Mouse (Mus musculus) adipocyte (in vitro differentiated cells): ENCODE data around the gene Sbno2.

Source experiments
- DNase-seq: peaks from one replicate; pipeline ENCODE4 v3.0.0-alpha.2; 2016; ENCODE audit warnings: low spot score

Sbno2 gene

GRCm38 (mm10) chr10:80141786-80142529, 36.6 kb upstream of the Sbno2 start:
- peak; percentile 99 for DNase-seq

- peak; percentile 93 for DNase-seq
Measured at GRCm38 (mm10) chr10:80141243-80141642, 35.9 kb upstream of the Sbno2 start.

GRCm38 (mm10) chr10:80140666-80141035, 35.3 kb upstream of the Sbno2 start, which contains the start of gene Cbarp:
Gene Cbarp, minus strand, starts transcription at chr10:80140835.
- peak; percentile 31 for DNase-seq

GRCm38 (mm10) chr10:80139975-80140665, 34.7 kb upstream of the Sbno2 start:
- no peak for DNase-seq

GRCm38 (mm10) chr10:80139439-80139775, 34.0 kb upstream of the Sbno2 start:
- DNase-seq = no peak

GRCm38 (mm10) chr10:80138553-80139438, 33.4 kb upstream of the Sbno2 start, which contains the start of gene Atp5d:
Gene Atp5d, plus strand, starts transcription at chr10:80138632.
- peak; percentile 18 for DNase-seq

GRCm38 (mm10) chr10:80137626-80138552, 32.5 kb upstream of the Sbno2 start:
- no peak for DNase-seq

- no peak for DNase-seq
Measured at GRCm38 (mm10) chr10:80136952-80137625, 31.7 kb upstream of the Sbno2 start.

GRCm38 (mm10) chr10:80136179-80136951, 31.0 kb upstream of the Sbno2 start:
- no peak for DNase-seq

GRCm38 (mm10) chr10:80135641-80136040, 30.3 kb upstream of the Sbno2 start:
- DNase-seq = no peak

- no peak for DNase-seq
Measured at GRCm38 (mm10) chr10:80135161-80135560, 29.8 kb upstream of the Sbno2 start.

GRCm38 (mm10) chr10:80134421-80134820, 29.1 kb upstream of the Sbno2 start:
- no peak for DNase-seq

GRCm38 (mm10) chr10:80133226-80133849, 28.0 kb upstream of the Sbno2 start:
- DNase-seq = no peak

- no peak for DNase-seq
Measured at GRCm38 (mm10) chr10:80131952-80132350, 26.6 kb upstream of the Sbno2 start.

GRCm38 (mm10) chr10:80131316-80131951, 26.1 kb upstream of the Sbno2 start:
- DNase-seq = no peak

GRCm38 (mm10) chr10:80130403-80131031, 25.1 kb upstream of the Sbno2 start:
- no peak for DNase-seq

GRCm38 (mm10) chr10:80129846-80130245, 24.5 kb upstream of the Sbno2 start:
- DNase-seq = no peak

- no peak for DNase-seq
Measured at GRCm38 (mm10) chr10:80127920-80128319, 22.5 kb upstream of the Sbno2 start.
